Mouse (Mus musculus): ENCODE measurements at regions not wholly inside any gene's neighbourhood (a gene's known extent, or its start where the extent isn't known, plus 50 kb on each side); places are given as distances from the start of the nearest gene placed in this dataset.
A peak's percentile ranks its signal among the peaks of the same experiment; 100 is the strongest.

DNA sequence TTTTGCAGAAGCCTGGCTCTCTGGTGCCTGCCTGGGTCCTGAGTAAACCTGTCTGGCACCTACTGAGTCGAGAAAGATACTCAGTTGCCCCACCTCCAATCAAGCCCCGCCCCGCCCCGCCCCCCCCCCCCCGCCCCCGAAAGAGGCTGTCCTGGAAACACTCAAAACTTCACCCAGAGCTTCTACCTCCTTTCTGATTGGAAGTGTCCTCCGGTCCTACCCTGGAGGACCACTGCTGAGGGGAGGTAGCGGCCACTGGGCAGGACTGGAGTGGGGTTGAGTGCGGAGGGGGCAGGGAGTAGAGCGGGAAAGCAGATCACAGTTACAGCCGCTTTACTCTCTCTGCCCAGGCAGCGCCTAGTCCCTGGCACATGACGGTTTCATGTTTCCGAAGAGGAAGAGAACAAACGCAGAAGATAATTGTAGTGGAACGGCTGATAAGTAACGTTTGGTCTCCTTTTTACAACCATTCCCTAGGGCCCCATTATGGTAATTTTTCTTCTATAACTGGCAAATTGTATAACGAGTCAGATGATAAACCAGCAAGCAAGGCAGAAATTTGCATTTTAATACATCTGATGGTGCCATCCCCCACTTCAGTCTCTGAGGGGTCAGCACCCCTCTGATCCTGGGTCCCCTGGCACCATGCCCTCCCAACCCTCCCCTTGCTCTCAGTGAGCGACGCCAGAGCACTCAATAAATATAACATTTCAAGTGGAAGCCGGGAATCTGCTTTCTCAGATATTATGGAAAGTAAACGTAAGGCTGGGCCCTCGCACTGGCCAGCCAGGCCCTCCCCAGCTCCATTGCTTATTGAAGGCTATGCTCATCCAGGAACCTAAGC is 221.5 kb upstream of the Rpl38 start:
- DNase-seq, result no peak
- intact Hi-C loops (cut with DNase I), result no loop called here

DNA sequence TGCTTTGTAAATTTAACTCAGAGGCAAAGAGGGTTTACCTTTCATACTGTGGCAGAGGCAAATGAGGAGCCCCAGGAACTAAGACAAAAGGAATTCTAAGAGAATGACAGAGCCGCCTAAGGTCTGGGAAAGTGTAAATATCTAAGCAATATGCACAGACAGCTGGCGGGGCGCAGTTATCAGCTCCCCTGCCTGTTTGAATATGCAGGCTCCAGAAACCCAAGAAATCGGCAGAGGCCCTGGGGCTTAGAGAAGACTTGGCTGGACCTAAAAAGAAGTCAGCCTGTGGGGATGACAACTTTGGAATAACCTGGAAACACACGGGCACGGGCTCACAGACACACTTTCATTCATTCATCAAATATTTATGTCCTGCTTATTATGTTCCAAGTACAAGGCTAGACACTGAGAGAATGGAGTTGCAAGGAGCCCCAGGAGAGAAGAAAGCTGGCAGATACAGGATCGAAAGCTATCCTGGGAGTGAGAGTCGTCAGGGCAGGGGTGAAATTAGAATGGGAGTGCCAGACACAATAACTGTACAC is 222.2 kb upstream of the Rpl38 start:
- no peak for DNase-seq
- intact Hi-C loops (cut with DNase I), result no loop called here

DNA sequence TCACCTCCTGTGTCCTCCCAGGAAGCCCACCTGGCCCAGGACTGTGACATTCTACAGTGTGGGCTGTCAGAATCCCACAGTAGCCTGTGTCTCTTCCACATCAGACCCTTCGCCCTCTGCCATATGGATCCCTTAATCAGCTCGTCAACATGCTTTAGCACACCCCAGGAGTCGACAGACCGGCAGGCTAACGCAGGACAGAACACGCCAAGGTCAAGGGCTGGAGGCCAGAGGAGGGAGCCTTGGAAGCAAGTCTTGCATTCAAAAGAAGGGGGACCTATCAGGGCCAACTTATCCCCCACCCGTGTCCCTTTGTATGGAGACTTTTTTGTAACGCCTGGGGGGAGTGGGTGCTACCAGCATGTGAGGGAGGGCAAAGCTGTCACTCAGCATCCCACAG is 224.1 kb upstream of the Rpl38 start:
- intact Hi-C loops (cut with DNase I), result no loop called here
- DNase-seq, result no peak

DNA sequence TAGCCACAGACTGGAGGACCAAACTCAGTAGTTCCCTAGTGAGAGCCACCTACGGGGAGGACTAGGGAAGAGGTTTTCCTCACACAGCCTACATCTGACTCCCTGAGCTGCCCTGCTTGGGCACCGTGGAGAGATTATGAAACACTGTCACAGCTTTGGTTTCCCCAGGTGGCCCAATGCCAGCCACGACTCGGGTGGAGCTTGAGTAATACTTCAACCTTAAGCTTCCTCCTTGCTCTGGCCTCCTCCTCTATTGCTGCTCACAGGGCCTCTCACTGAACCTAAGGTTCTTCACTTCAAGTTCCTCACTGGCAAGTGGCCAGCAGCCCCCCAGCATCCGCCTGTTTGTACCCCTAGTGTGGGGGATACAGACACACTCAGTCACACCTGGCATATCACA is 224.9 kb upstream of the Rpl38 start:
- intact Hi-C loops (cut with DNase I), result no loop called here
- peak in 1 of 2 experiments; percentile 30 for DNase-seq

DNA sequence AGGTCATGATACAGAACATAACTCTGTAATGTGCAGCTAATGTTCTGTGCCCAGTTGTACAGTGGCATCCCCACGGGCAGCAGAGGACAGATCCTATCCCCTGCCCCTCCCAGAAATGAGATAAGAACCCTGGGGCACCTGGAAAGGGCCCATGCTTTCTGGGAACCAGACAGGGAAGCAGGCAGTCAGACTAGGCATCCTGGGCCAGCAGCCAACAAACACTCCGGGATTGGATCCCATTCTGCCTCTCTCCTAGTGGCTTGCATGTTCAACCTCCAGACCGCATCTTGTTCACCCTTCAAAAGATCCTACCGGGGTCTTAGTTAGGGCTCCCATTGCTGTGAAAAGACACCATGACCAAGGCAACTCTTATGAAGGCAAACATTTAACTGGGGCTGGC is 229.0 kb upstream of the Rpl38 start:
- intact Hi-C loops (cut with DNase I), result no loop called here
- DNase-seq, result no peak

DNA sequence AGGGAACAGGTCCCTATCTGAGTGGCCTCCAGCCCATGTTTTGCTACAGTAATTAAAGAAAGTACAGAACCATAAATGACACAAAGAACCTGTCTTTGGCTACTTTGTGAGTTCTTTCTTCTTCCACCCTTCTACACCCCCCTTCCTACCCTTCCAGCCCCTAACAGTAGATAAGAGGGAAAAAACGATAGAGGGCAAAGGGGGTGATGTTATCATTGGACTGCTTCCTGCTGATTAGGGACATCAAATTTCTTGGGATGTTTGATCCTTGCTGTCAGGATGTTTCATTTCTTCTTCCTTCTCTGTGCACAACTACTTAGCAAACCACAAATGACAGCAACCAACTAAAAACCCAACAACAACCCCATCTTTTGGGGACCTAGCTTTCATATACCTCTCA is 232.5 kb upstream of the Rpl38 start:
- DNase-seq, result no peak
- intact Hi-C loops (cut with DNase I), result no loop called here

DNA sequence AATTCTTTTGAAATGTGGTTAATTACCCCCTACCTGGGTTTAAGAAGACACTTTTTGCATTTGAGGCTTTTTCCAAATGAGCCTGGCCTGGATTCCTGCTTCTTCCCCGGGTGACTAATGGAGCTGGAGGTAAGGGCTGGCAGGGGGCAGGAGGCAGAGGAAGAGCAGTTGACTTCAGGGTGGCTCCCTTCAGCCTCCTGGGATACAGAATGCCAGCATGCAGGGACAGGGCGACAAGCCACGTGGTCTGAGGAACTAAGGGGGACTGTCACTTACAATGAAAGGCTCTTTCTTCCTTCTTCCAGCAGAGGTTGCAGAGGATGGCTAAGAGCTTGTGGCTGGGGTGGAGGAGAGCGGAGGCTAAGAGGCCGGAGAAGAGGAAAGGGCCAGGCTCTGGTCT is 234.8 kb upstream of the Rpl38 start:
- no peak for DNase-seq
- intact Hi-C loops (cut with DNase I), result no loop called here

DNA sequence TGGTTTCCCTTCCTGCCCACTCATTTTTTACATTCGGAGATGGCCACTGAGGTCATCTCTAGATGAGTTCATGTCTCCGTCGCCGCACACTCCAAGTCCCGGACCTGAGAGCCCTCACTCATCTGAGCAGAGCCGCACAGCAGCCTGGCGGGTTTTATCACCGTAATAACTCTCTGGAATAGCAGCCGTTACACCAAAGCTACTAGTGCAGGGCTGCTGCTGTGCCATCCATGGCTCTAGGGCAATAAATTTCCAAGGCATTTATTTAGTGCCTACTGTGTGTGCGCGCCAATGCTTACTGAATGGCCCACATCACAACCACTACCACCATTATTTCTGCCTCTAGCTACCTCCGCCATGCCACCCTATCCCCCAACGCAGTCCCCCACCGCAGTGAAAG is 242.9 kb upstream of the Rpl38 start:
- no peak for DNase-seq
- intact Hi-C loops (cut with DNase I), result no loop called here

DNA sequence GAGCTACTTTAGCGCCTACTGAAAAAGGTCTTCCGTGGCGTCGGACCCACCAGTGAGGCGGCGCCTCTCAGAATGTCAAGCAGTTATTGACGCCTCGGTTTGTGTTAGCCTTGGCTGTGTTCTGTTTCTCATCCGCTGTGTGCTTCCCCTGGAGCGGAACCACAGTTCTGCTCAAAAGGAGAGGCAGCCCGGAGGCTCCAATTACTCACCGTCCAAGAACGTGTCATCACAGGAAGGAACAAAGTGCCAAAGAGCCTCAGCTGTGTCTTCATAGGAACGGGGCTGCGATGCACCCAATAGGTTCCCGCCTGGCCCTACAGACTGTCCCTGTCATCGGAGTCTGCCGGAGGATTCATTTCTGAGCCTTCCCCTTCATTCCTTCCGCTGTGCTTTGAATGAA is 245.0 kb upstream of the Rpl38 start:
- intact Hi-C loops (cut with DNase I), result no loop called here
- DNase-seq, result no peak

DNA sequence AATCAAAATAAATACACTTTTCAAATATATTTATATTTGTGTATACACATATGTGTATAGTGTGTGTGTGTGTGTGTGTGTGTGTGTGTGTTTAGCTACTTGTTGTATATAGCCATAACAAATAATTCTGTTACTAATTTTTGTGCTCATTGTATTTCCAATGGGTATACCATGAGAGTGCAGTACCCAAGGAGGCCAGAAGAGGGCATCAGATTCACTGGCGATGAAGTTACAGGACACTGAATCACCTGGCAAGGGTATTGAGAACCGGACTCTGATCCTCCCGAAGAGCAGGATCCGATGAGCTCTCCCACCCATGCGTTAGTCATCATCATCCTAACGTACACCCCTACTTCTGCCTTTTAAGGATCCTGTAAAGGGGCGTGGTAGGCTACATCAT is 249.3 kb upstream of the Rpl38 start:
- intact Hi-C loops (cut with DNase I), result no loop called here
- no peak for DNase-seq

DNA sequence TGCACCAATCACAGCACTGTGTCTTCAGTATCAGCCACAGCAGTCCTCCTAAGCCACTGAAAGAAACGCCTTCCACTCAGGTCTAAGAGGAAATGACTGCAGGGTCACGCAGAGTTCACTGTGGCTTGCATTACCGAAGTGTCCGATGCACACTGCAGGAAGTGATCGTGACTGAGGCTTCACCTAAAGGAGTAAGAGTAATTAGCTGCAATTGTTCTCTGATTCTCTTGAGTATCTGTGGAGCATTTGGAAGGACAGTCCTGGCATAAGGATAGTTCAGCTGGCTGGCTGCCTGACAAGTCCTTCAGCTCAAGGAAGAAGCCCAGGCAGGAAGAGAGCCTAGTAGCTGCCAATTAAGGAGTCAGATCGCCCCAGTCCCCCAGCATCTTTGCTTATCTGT is 252.2 kb upstream of the Rpl38 start:
- no peak for DNase-seq
- intact Hi-C loops (cut with DNase I), result no loop called here

DNA sequence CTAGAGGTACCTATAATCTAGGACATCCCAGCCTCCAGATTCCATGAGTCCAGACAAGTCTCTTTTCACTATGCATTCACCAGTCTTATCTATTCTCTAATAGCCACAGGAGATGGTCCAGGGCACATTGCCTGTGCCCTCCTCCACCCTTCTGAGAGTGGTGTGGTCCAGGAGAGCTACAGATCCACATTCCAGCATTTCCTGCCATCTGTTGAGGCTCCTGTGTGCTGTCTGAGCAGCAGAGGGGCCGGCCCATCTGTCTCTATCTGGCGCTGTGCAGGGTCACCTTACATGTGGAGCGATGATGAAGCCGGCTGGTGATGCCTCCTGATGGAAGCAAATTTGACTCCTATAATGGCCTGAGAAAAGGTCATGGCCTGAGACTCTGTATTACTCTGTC is 263.9 kb upstream of the Rpl38 start:
- DNase-seq, result no peak
- intact Hi-C loops (cut with DNase I), result no loop called here

DNA sequence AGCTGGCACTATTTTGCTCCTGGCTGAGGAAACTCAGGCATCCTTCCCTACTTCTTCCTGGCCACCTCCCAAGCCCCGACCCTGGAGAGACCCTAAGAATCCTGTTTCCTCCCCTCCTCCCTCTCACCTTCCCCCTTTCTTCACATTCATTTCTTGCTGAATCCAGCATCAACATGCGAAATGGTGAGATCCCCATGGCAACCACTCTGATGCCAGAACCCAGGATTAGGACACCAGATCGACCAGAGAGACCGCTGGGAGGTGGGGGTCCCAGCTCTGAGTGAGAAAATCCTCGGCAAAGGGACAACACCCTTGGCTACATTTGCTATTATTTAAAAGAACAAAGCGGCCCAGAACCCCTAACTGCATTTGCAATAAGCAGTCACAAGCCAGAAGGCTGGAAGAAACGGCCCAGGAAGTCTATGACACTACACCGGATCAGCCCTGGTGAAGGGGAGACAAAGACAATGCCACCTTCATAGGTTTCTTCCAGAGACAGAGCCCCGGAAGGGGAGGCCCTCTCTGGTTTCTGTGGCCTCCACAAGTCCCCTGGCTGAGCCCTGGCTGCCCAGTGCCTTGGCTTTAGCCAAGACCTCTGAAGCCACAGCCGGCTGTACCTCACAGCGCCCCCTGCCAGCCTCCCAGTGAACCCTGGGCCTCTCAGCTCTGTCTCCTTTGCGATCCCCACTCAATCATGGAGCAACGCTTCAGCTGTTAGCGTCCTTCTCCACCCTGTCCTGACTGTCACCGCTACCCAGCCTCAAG is 265.6 kb upstream of the Rpl38 start:
- intact Hi-C loops (cut with DNase I), result no loop called here
- DNase-seq, result no peak

DNA sequence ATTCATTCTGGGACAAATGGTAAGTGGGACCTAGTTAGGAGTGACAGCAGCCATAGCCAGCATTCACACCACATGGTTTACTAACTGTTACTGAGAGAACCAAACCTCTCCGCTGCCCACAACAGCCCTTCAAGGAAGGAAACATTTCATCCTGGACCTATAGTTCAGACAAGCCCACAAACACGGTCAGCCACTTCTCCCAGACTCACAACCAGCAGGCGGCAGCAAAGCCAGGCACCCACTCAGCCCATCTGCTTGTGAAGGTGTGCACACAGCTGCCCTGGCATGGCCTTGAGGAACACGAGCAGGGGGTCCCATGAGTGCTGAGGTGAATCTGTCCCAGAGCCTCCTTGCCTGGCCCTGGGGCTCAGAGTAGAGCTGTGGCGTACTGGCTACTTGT is 267.6 kb upstream of the Rpl38 start:
- intact Hi-C loops (cut with DNase I), result no loop called here
- no peak for DNase-seq

DNA sequence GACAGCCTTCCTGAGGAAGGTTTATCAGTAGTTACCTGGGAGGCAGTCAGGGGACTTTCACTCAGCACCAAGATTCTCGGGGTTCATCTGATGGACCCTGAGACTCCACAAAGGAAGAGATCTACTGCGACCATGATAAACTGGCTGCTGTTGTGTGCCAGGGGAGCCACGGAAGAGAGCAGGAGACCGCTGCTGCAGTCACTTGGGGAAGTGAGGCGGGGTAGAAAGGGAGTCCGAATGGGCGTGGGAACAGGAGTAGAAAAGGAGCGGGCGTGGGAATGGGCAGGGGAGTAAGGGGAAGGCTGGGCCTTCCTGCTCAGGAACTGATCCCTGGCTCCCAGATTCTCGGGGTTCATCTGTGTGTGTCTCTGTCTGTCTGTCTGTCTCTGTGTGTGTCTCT is 276.2 kb upstream of the Rpl38 start:
- no peak for DNase-seq
- intact Hi-C loops (cut with DNase I), result no loop called here

DNA sequence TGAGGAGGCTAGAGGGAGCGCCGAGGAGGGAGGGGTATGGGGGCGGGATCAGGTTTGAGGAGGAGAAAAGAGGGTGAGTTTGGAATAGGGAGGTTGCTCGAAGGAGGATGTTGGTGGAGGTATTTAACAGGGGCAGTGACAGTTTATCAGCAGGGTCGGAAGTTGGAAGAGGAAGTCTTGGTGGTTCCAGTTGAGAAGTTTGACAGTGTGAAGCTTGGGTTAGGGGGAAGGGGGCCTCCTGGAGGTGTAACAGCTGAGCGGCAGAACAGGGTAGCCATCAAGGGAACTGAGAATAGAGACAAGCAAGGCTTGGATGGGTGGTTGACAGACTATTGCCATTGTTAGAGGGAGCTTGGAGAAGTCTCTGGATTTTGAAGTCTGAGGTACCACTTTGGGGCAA is 276.8 kb upstream of the Rpl38 start:
- no peak for DNase-seq
- intact Hi-C loops (cut with DNase I), result no loop called here

DNA sequence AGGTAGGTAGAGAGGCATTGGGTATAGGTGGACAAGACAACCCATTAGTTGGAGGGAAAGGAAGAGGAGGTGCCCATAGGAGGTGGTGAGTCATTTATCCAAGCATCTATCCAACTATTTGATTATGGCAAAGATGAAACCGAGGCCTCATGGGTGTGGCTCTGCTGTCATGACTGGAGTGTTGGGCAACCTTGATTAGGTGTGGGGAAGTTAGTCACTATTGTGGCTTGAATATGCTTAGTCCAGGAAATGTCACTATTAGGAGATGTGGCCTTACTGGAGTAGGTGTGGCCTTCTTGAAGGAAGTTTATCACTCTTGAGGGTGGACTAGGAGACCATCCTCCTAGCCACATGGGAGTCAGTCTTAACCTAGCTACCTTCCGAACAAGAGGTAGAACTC is 281.2 kb upstream of the Rpl38 start:
- DNase-seq, result no peak
- intact Hi-C loops (cut with DNase I), result no loop called here

DNA sequence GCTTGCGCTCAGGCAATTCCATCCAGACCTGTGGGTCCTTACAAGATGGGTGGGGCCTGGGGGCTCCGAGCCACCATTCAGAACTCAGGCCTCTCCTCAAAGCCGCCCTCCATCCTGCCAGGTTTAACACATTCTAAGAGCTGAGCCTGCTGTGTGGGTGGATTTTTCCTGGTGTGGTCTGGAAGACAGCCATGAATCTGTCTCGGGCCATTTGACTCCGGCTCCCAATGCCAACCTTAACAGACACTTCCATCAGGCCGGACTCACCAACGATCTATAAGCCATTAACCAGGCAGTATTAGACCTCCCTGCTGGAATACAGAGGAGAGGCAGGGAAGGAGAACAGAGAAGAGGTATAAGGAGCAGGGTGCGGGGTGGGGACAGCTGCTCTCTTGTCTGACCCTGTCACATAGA is 288.9 kb upstream of the Rpl38 start:
- no peak for DNase-seq
- intact Hi-C loops (cut with DNase I), result no loop called here

DNA sequence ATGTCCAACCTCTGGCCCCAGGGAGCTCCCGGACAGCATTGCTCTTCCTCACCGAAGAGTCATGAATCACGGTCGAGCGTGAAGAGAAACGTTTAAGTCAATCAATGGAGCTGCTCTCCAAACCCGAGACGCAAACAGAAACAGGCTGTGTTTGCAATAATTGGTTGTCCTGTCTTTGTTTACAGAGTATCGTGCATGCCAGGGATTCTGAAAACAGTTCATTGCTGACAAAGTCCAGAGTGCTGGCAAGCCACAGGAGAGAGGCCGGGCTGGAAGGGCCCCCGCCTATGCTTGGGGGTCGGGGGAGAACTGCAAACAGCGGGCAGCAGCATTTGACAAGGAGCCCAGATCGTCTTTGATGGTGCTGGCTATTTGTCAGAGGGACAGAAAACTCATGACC is 292.4 kb upstream of the Rpl38 start:
- intact Hi-C loops (cut with DNase I), result no loop called here

DNA sequence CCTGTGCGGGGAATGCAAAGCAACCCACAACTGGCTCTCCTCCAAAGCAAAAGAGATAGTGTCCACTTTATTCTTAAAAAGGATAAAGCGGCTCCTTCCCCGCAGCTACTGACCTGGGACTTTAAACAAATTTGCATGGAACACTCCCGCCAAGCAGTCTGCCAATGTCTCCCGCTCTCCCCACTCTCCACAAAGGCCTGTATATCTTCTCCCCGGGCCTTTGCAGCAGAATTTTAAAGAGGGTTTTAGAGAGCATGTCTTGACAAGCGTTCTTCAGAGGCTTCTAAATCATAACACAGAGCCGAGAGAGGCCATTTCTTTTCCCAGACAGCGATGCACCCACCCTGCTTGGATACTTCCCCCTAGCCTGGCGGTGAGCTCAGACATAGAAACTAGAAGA is 297.6 kb upstream of the Rpl38 start:
- intact Hi-C loops (cut with DNase I), result no loop called here
- DNase-seq, result no peak

More for the DNA sequence above, 292.4 kb upstream of the Rpl38 start:
- DNase-seq, result no peak

DNA sequence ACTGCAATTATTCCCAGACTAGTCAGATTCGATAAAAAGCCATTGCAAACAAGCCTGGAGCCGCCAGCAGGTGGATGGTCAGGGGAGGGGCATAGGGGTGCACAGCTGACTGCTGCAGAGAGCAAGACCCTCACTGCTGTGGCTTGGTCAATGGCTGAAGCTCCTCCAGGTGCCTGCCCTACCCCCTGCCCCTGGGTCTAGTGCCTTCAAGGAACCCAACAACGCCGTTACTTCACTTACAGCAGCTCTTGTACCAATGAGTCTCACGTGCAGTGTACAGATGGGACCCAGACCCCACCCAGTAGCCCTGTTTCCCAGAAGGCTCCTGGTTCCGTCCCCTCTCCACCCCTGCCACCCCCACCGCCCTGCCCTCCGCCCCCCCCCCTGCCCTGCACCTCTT is 300.5 kb upstream of the Rpl38 start:
- intact Hi-C loops (cut with DNase I), result no loop called here

DNA sequence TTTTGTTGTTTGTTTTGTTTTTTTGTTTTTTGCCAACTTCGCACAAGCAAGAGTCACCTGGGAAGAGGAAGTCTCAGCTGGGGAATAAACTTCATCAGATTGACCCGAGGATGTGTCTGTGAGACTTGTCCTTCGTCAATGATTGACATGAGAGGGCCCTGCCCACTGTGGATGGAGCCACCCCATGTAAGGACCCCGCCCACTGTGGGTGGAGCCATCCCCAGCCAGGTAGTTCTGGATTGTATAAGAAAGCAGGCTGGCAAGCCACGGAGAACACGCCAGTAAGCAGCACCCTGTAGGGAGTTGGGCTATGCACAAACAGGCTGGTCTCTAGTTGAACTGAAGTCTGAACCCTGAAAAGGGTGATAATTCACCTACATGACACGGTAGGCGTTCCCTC is 294.1 kb upstream of the Sdk2 start:
- no peak for DNase-seq
- intact Hi-C loops (cut with DNase I), result no loop called here

More for the DNA sequence above, 300.5 kb upstream of the Rpl38 start:
- no peak for DNase-seq
